Mouse (Mus musculus) ovary, adult 2 months (tissue): ENCODE data around the gene Uty. TPM values are rescaled to one million over a fixed set of nuclear protein-coding genes. Genes with fewer than 3 reads are reported as not detected.

ENCODE experiments used
- polyA plus RNA-seq: library from polyadenylated mRNA; depleted of rRNA; stranded (reverse); fragments of >200 nt; gene quantifications from 2 replicates; pipeline ENCODE4 v1.2.3, GENCODE M21; 2012; rRNA removed

Gene Uty
- polyA plus RNA-seq = not detected in 2 replicates

GRCm38 (mm10) chrY:1245426-1245863 lies at the start of gene Uty:
Gene Uty (minus strand): TSS chrY:1245759.

GRCm38 (mm10) chrY:1286171-1286795 lies 40.7 kb upstream of the Uty start, which contains the start of gene Ddx3y:
Gene Ddx3y (minus strand): TSS chrY:1286629.

Other genes with a start within 250 kb of the Uty start
- not detected in 2 replicates for gene Eif2s3y, start 235.2 kb downstream of the Uty start, polyA plus RNA-seq
- gene Ddx3y, start 40.9 kb upstream of the Uty start, polyA plus RNA-seq = not detected in 2 replicates
- not detected in 2 replicates for gene Usp9y, start 214.0 kb upstream of the Uty start, polyA plus RNA-seq